Mouse (Mus musculus) liver, embryonic 14.5 days (tissue): ENCODE data around the gene 2410004B18Rik.

Source experiments
- CTCF ChIP-seq: IDR thresholded peaks from 2 replicates; pipeline ENCODE4 v1.5.1; 2016; ENCODE audit warnings: antibody characterized with exemption, low read depth, control low read depth
- EP300 ChIP-seq: IDR thresholded peaks from 2 replicates; pipeline ENCODE4 v1.6.1; 2016; ENCODE audit warnings: antibody characterized with exemption, low read depth

- no peak for TF ChIP-seq CTCF
- TF ChIP-seq EP300 = no peak
Observed at GRCm38 (mm10) chr3:145938405-145939349, 863 bp downstream of the 2410004B18Rik start.
